Mouse (Mus musculus) ES-Bruce4 (cell line): ENCODE data around the gene Ubxn7.

Source experiments
- CTCF ChIP-seq: IDR thresholded peaks from one replicate; pipeline ENCODE4 v1.8.1; 2011; ENCODE audit warnings: low read depth, low read length
- POLR2A ChIP-seq: IDR thresholded peaks from one replicate; pipeline ENCODE4 v1.8.1; 2011; ENCODE audit warnings: low read length; ENCODE audit not compliant: insufficient read depth

GRCm38 (mm10) chr16:32406671-32407070 lies 74.6 kb downstream of the Ubxn7 start:
- TF ChIP-seq CTCF (no peak), POLR2A (no peak)
